ENCODE assay signal across 9 mouse cellular contexts in the genomic region with DNA sequence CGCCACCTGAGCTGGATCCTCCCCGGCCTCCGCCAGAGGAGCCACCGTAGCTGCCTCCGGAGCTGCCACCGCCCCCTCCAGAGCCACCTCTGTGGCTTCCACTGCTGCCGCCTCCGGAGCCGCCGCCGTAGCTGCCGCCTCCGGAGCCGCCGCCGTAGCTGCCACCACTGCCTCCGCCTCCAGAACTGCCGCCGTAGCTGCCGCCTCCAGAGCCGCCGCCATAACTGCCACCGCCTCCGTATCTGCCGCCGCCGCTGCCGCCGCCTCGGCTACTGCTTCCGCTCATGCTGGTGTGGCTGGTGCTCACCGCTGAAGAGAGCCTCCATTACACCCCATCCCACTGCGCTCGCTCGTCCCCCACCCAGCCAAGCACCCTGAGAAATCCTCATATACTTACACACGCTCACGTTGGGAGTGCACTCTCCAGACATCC. TPM values are rescaled to one million over a fixed set of nuclear protein-coding genes. Genes with fewer than 3 reads are reported as not detected.
DNase-seq lines count a peak whose midpoint lies in the region; ATAC-seq and TF ChIP-seq lines count a peak whose summit lies in the region.
"Had no signal": no experiment of that assay in that cellular context is flagged by ENCODE, and none has a peak within 500 bp of the region (broad histone marks: within the 10 kb centered on the region; RNA-seq: fewer than 3 reads in every experiment).

No protein-coding gene starts in this region.

- no peaks in the 10 kb centered on the region for H3K36me3 ChIP-seq in forebrain, embryonic 16.5 days (ENCODE audit: control insufficient read depth, insufficient read depth)
- no peaks in the 10 kb centered on the region for H3K36me3 ChIP-seq in intestine, postnatal 0 days (ENCODE audit: control insufficient read depth, insufficient read depth)
- no peaks in the 10 kb centered on the region for H3K36me3 ChIP-seq in limb, embryonic 10.5 days

- DNase-seq in adrenal gland, adult (ENCODE audit: inconsistent age in 2 of 2, low spot score in 1 of 2): peak; percentile 50 to 78
- DNase-seq in adrenal gland, adult 8-10 months: no peak
- DNase-seq in brain, adult 2 months (ENCODE audit: low read depth, low spot score): peak; percentile 49
- DNase-seq in limb, embryonic 10.5 days (ENCODE audit: low spot score): peak; percentile 73
- DNase-seq in right cerebral cortex, postnatal 4 days: peak; percentile 66

- H3K4me1 ChIP-seq in forebrain, embryonic 16.5 days (replicated peaks; ENCODE audit: control insufficient read depth, insufficient read depth, low read length): peaks cover 12% of the 10 kb centered on the region
- no peaks in the 10 kb centered on the region for H3K4me1 ChIP-seq in intestine, postnatal 0 days (replicated peaks; ENCODE audit: control insufficient read depth, insufficient read depth, low read length)
- H3K4me1 ChIP-seq in limb, embryonic 10.5 days: peaks cover 15% of the 10 kb centered on the region

- H3K4me3 ChIP-seq in forebrain, embryonic 16.5 days (replicated peaks; ENCODE audit: low read length): peak overlapping the region; percentile 50
- peak overlapping the region; percentile 41 for H3K4me3 ChIP-seq in intestine, postnatal 0 days (ENCODE audit: low read depth, low read length)
- peak overlapping the region; percentile 61 for H3K4me3 ChIP-seq in limb, embryonic 10.5 days

- peak overlapping the region; percentile 80 for H3K27ac ChIP-seq in forebrain, embryonic 16.5 days (ENCODE audit: low read length)
- H3K27ac ChIP-seq in intestine, postnatal 0 days (ENCODE audit: low read depth, low read length): no peak overlapping the region
- peak overlapping the region; percentile 82 for H3K27ac ChIP-seq in limb, embryonic 10.5 days

- WGBS in forebrain, embryonic 16.5 days: under 1% methylated on average over 37 of the region's 37 CpGs
- WGBS in intestine, postnatal 0 days: 1% methylated on average over 31 of the region's 37 CpGs
- WGBS in limb, embryonic 10.5 days: 0% methylated on average over 37 of the region's 37 CpGs

- no peak for TF ChIP-seq CTCF in intestine, postnatal 0 days (IDR thresholded peaks at IDR 0.05; ENCODE audit: low read depth)

- H3K27me3 ChIP-seq in forebrain, embryonic 16.5 days (replicated peaks; ENCODE audit: control insufficient read depth, insufficient read depth, low read length): no peaks in the 10 kb centered on the region
- H3K27me3 ChIP-seq in intestine, postnatal 0 days (replicated peaks; ENCODE audit: control insufficient read depth, insufficient read depth, low read length): peaks cover 13% of the 10 kb centered on the region; the same call in 1 of the 2 replicates
- H3K27me3 ChIP-seq in limb, embryonic 10.5 days (ENCODE audit: low read depth, poor library complexity, severe bottlenecking): peaks cover 65% of the 10 kb centered on the region

- ATAC-seq in forebrain, embryonic 16.5 days: peak; percentile 89
- no peak for ATAC-seq in intestine, postnatal 0 days
- ATAC-seq in megakaryocyte-erythroid progenitor cell, adult 5-6 weeks (replicated peaks; ENCODE audit: low FRiP score, low TSS enrichment, poor library complexity, severe bottlenecking): peak; percentile 60

- H3K9ac ChIP-seq in forebrain, embryonic 16.5 days (replicated peaks; ENCODE audit: low read depth, low read length): peak overlapping the region; percentile 75
- H3K9ac ChIP-seq in intestine, postnatal 0 days (ENCODE audit: low read depth, low read length): no peak overlapping the region; the same call in 1 of the 2 replicates

- H3K9me3 ChIP-seq in forebrain, embryonic 16.5 days (ENCODE audit: control insufficient read depth, low read length): no peaks in the 10 kb centered on the region
- no peaks in the 10 kb centered on the region for H3K9me3 ChIP-seq in intestine, postnatal 0 days (ENCODE audit: control insufficient read depth)
- H3K9me3 ChIP-seq in limb, embryonic 10.5 days (replicated peaks): no peaks in the 10 kb centered on the region

- peak overlapping the region; percentile 61 for H3K4me2 ChIP-seq in forebrain, embryonic 16.5 days (ENCODE audit: low read length)
- H3K4me2 ChIP-seq in intestine, postnatal 0 days (replicated peaks; ENCODE audit: low read depth): peak overlapping the region; percentile 79

RNA-seq across cellular contexts. Expression of gene Krt1, which starts 4.6 kb away (rescaled TPM):
- 1 to 10 TPM in 1 of 4 experiments, under 1 TPM in 3; 0.20 to 1.0 (median 0.58) TPM for total RNA-seq in adrenal gland, adult 8-10 months (2022)
- 8.2 and 10.8 TPM in 2 replicates for polyA plus RNA-seq in forebrain, embryonic 16.5 days (2015; fragmentation: Nextera tagmentation; extraction: Ambion mirVana)
- polyA plus RNA-seq in intestine, postnatal 0 days (2015; fragmentation: Nextera tagmentation; extraction: Ambion mirVana): 0.50 and 0.55 TPM in 2 replicates
- polyA plus RNA-seq in limb, embryonic 10.5 days (2016; fragmentation: Nextera tagmentation; extraction: Ambion mirVana): 0.59 and 0.96 TPM in 2 replicates
- not detected in 2 replicates for total RNA-seq in megakaryocyte-erythroid progenitor cell, adult 5-6 weeks (2014; fragmentation: Nextera tagmentation)
- not detected in 2 replicates for total RNA-seq in megakaryocyte-erythroid progenitor cell, adult 5-6 weeks (2017)

RNA-seq across cellular contexts. Expression of gene Krt77, which starts 23.5 kb away (rescaled TPM):
- not detected for total RNA-seq in adrenal gland, adult 8-10 months (2022)
- polyA plus RNA-seq in forebrain, embryonic 16.5 days (2015; fragmentation: Nextera tagmentation; extraction: Ambion mirVana): 0.49 and 0.94 TPM in 2 replicates
- polyA plus RNA-seq in intestine, postnatal 0 days (2015; fragmentation: Nextera tagmentation; extraction: Ambion mirVana): not detected in 2 replicates
- polyA plus RNA-seq in limb, embryonic 10.5 days (2016; fragmentation: Nextera tagmentation; extraction: Ambion mirVana): not detected in 2 replicates
- total RNA-seq in megakaryocyte-erythroid progenitor cell, adult 5-6 weeks (2014; fragmentation: Nextera tagmentation): not detected in 2 replicates
- not detected in 2 replicates for total RNA-seq in megakaryocyte-erythroid progenitor cell, adult 5-6 weeks (2017)
- polyA plus RNA-seq: gonadal fat pad, adult 2 months had no signal

RNA-seq across cellular contexts. Expression of gene Krt2, which starts 28.0 kb away (rescaled TPM):
- total RNA-seq in adrenal gland, adult 8-10 months (2022): not detected
- polyA plus RNA-seq in forebrain, embryonic 16.5 days (2015; fragmentation: Nextera tagmentation; extraction: Ambion mirVana): 0.08 TPM in 1 of 2 replicates, not detected in the other
- not detected in 2 replicates for polyA plus RNA-seq in intestine, postnatal 0 days (2015; fragmentation: Nextera tagmentation; extraction: Ambion mirVana)
- not detected in 2 replicates for polyA plus RNA-seq in limb, embryonic 10.5 days (2016; fragmentation: Nextera tagmentation; extraction: Ambion mirVana)
- total RNA-seq in megakaryocyte-erythroid progenitor cell, adult 5-6 weeks (2014; fragmentation: Nextera tagmentation): not detected in 2 replicates
- total RNA-seq in megakaryocyte-erythroid progenitor cell, adult 5-6 weeks (2017): not detected in 2 replicates
- polyA plus RNA-seq: gonadal fat pad, adult 2 months had no signal

RNA-seq across cellular contexts. Expression of gene Krt73, which starts 43.8 kb away (rescaled TPM):
- not detected for total RNA-seq in adrenal gland, adult 8-10 months (2022)
- polyA plus RNA-seq in forebrain, embryonic 16.5 days (2015; fragmentation: Nextera tagmentation; extraction: Ambion mirVana): 0.41 and 0.80 TPM in 2 replicates
- not detected in 2 replicates for polyA plus RNA-seq in intestine, postnatal 0 days (2015; fragmentation: Nextera tagmentation; extraction: Ambion mirVana)
- polyA plus RNA-seq in limb, embryonic 10.5 days (2016; fragmentation: Nextera tagmentation; extraction: Ambion mirVana): not detected in 2 replicates
- total RNA-seq in megakaryocyte-erythroid progenitor cell, adult 5-6 weeks (2014; fragmentation: Nextera tagmentation): not detected in 2 replicates
- total RNA-seq in megakaryocyte-erythroid progenitor cell, adult 5-6 weeks (2017): not detected in 2 replicates
- polyA plus RNA-seq: gonadal fat pad, adult 2 months had no signal

RNA-seq across cellular contexts. Expression of gene Krt76, which starts 46.7 kb away (rescaled TPM):
- total RNA-seq in adrenal gland, adult 8-10 months (2022): under 1 TPM in 2 of 4 experiments, not detected in 2; 0.29 to 0.31 TPM
- not detected in 2 replicates for polyA plus RNA-seq in forebrain, embryonic 16.5 days (2015; fragmentation: Nextera tagmentation; extraction: Ambion mirVana)
- not detected in 2 replicates for polyA plus RNA-seq in intestine, postnatal 0 days (2015; fragmentation: Nextera tagmentation; extraction: Ambion mirVana)
- not detected in 2 replicates for polyA plus RNA-seq in limb, embryonic 10.5 days (2016; fragmentation: Nextera tagmentation; extraction: Ambion mirVana)
- not detected in 2 replicates for total RNA-seq in megakaryocyte-erythroid progenitor cell, adult 5-6 weeks (2014; fragmentation: Nextera tagmentation)
- total RNA-seq in megakaryocyte-erythroid progenitor cell, adult 5-6 weeks (2017): not detected in 2 replicates
- polyA plus RNA-seq: gonadal fat pad, adult 2 months had no signal
